Mouse (Mus musculus): Measurements from ENCODE around the gene Dffb. TPM values are rescaled to one million over a fixed set of nuclear protein-coding genes. Genes with fewer than 3 reads are reported as not detected.
A peak's percentile ranks its signal among the peaks of the same experiment; 100 is the strongest.

Dffb gene
- polyA plus RNA-seq, 1 experiment from 2014 or later = 15.1 TPM

- WGBS = 43% methylated on average over 6 of the region's 6 CpGs
- Histone ChIP-seq H3K9me3 (ENCODE audit: control insufficient read depth, low read length) (no peaks in the 10 kb centered on the region), H3K27me3 (replicated peaks; ENCODE audit: control insufficient read depth, insufficient read depth, low read length) (no peaks in the 10 kb centered on the region), H3K27ac (ENCODE audit: low read depth) (no peak overlapping the region), H3K4me2 (ENCODE audit: low read length) (peak overlapping the region; percentile 95), H3K4me3 (ENCODE audit: low read depth, low read length) (peak overlapping the region; percentile 95), H3K36me3 (ENCODE audit: control insufficient read depth, insufficient read depth, low read length) (peaks cover 30% of the 10 kb centered on the region), H3K9ac (ENCODE audit: low read length) (peak overlapping the region; percentile 85), H3K4me1 (replicated peaks; ENCODE audit: control insufficient read depth, insufficient read depth, low read length) (peaks cover 10% of the 10 kb centered on the region)
- no peak for DNase-seq (ENCODE audit: low spot score)
- ATAC-seq (replicated peaks; ENCODE audit: low FRiP score, low TSS enrichment, low read depth) = no peak
These were observed 842 bp upstream of the Dffb start for GRCm38 (mm10) chr4:153975768-153976167.

DNA sequence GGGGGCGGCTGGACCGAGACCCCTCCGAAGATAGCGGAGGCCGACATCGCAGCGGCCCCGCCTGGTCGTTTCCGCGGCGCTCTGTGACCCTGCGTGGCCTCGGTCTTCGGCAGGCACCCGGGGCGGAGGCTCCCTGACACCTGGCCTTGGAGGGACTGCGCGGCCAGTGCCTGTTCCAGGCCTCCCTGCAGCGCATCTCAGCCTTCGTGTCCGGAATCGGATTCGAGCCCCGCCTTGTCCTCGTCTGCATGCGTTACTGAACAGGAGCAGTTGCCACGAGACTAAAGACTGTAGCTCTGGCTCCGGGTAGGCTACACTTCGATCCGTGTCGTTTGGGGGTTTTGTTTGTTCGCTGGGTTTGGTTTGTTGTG lies 351 bp upstream of the Dffb start:
- no peak for DNase-seq (ENCODE audit: low spot score)
- Histone ChIP-seq H3K27me3 (replicated peaks; ENCODE audit: control insufficient read depth, insufficient read depth, low read length) (no peaks in the 10 kb centered on the region), H3K4me1 (replicated peaks; ENCODE audit: control insufficient read depth, insufficient read depth, low read length) (peaks cover 10% of the 10 kb centered on the region), H3K27ac (ENCODE audit: low read depth) (peak overlapping the region; percentile 47; the same call in 1 of the 2 replicates), H3K4me3 (ENCODE audit: low read depth, low read length) (peak overlapping the region; percentile 95), H3K36me3 (ENCODE audit: control insufficient read depth, insufficient read depth, low read length) (peaks cover 31% of the 10 kb centered on the region), H3K9me3 (ENCODE audit: control insufficient read depth, low read length) (no peaks in the 10 kb centered on the region), H3K9ac (ENCODE audit: low read length) (peak overlapping the region; percentile 85), H3K4me2 (ENCODE audit: low read length) (peak overlapping the region; percentile 95)
- under 1% methylated on average over 32 of the region's 33 CpGs for WGBS
- ATAC-seq (replicated peaks; ENCODE audit: low FRiP score, low TSS enrichment, low read depth) = peak; percentile 54; the same call in 1 of the 2 replicates

- Histone ChIP-seq H3K4me2 (ENCODE audit: low read length) (no peak overlapping the region), H3K4me3 (ENCODE audit: low read depth, low read length) (no peak overlapping the region), H3K27me3 (replicated peaks; ENCODE audit: control insufficient read depth, insufficient read depth, low read length) (no peaks in the 10 kb centered on the region), H3K36me3 (ENCODE audit: control insufficient read depth, insufficient read depth, low read length) (peaks cover 63% of the 10 kb centered on the region), H3K9ac (ENCODE audit: low read length) (no peak overlapping the region), H3K4me1 (replicated peaks; ENCODE audit: control insufficient read depth, insufficient read depth, low read length) (no peaks in the 10 kb centered on the region), H3K9me3 (ENCODE audit: control insufficient read depth, low read length) (no peaks in the 10 kb centered on the region), H3K27ac (ENCODE audit: low read depth) (no peak overlapping the region)
- ATAC-seq (replicated peaks; ENCODE audit: low FRiP score, low TSS enrichment, low read depth) = no peak
- DNase-seq (ENCODE audit: low spot score) = no peak
- 87% methylated on average over 2 of the region's 2 CpGs for WGBS
These were observed 6.9 kb downstream of the Dffb start for GRCm38 (mm10) chr4:153968063-153968462.

DNA sequence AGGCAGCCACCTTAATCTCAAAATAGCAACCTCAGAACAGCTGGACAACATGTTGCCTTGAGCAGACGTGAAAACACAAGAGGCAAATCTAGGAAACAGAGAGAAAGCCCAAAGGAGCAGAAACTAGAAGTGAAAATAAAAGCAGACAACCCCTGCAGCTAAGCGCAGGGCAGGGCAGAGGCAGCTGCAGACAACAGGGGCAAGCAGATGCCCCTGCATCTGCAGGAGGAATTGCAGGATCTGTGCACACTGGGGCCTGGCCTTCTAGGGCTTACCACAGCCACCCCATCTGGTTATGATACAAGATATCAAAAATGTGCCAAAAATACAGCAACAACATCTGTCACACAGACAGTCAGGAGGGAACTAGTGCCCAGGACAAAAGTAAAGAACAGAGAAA lies 7.4 kb downstream of the Dffb start:
- H3K27me3 ChIP-seq (replicated peaks; ENCODE audit: control insufficient read depth, insufficient read depth, low read length) = no peaks in the 10 kb centered on the region
- peaks cover 68% of the 10 kb centered on the region for H3K36me3 ChIP-seq (ENCODE audit: control insufficient read depth, insufficient read depth, low read length)
- no peak overlapping the region for H3K9ac ChIP-seq (ENCODE audit: low read length)
- H3K4me3 ChIP-seq (ENCODE audit: low read depth, low read length) = no peak overlapping the region
- no peak for ATAC-seq (replicated peaks; ENCODE audit: low FRiP score, low TSS enrichment, low read depth)
- H3K4me1 ChIP-seq (replicated peaks; ENCODE audit: control insufficient read depth, insufficient read depth, low read length) = no peaks in the 10 kb centered on the region
- H3K9me3 ChIP-seq (ENCODE audit: control insufficient read depth, low read length) = no peaks in the 10 kb centered on the region
- WGBS = 87% methylated on average over 2 of the region's 2 CpGs
- H3K27ac ChIP-seq (ENCODE audit: low read depth) = no peak overlapping the region
- no peak overlapping the region for H3K4me2 ChIP-seq (ENCODE audit: low read length)
- DNase-seq (ENCODE audit: low spot score) = no peak

- Histone ChIP-seq H3K4me3 (ENCODE audit: low read depth, low read length) (no peak overlapping the region), H3K4me1 (replicated peaks; ENCODE audit: control insufficient read depth, insufficient read depth, low read length) (no peaks in the 10 kb centered on the region), H3K36me3 (ENCODE audit: control insufficient read depth, insufficient read depth, low read length) (peaks cover 72% of the 10 kb centered on the region), H3K9me3 (ENCODE audit: control insufficient read depth, low read length) (no peaks in the 10 kb centered on the region), H3K27me3 (replicated peaks; ENCODE audit: control insufficient read depth, insufficient read depth, low read length) (no peaks in the 10 kb centered on the region), H3K27ac (ENCODE audit: low read depth) (no peak overlapping the region), H3K4me2 (ENCODE audit: low read length) (no peak overlapping the region), H3K9ac (ENCODE audit: low read length) (no peak overlapping the region)
- ATAC-seq (replicated peaks; ENCODE audit: low FRiP score, low TSS enrichment, low read depth) (no peak), DNase-seq (ENCODE audit: low spot score) (no peak)
- 84% methylated on average over 5 of the region's 5 CpGs for WGBS
These were observed 8.3 kb downstream of the Dffb start for GRCm38 (mm10) chr4:153966651-153967050.

DNA sequence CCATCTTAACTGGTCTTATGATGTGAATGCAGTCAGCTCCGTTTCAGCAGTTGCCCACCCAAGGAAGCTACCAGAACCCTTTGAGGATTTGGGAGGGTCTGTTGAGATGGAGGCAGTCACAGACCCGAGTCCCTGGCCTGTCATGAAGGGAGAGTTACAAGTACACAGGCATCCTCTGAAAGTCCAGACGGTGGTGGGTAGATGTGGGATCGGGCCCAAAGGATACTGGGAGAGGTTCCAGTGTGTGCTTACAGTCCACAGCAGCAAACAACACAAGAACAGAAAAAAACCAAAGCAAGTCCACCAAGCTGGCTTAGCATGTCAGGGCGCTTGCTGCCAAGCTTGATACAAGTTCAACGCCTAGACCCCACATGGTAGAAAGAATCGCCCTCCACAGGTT lies 12.3 kb downstream of the Dffb start:
- H3K4me2 ChIP-seq (ENCODE audit: low read length) = no peak overlapping the region
- ATAC-seq (replicated peaks; ENCODE audit: low FRiP score, low TSS enrichment, low read depth) (no peak), DNase-seq (ENCODE audit: low spot score) (no peak)
- no peak overlapping the region for H3K27ac ChIP-seq (ENCODE audit: low read depth)
- no peaks in the 10 kb centered on the region for H3K9me3 ChIP-seq (ENCODE audit: control insufficient read depth, low read length)
- peaks cover 63% of the 10 kb centered on the region for H3K36me3 ChIP-seq (ENCODE audit: control insufficient read depth, insufficient read depth, low read length)
- no peak overlapping the region for H3K9ac ChIP-seq (ENCODE audit: low read length)
- no peaks in the 10 kb centered on the region for H3K27me3 ChIP-seq (replicated peaks; ENCODE audit: control insufficient read depth, insufficient read depth, low read length)
- peaks cover 11% of the 10 kb centered on the region; the same call in 1 of the 2 replicates for H3K4me1 ChIP-seq (replicated peaks; ENCODE audit: control insufficient read depth, insufficient read depth, low read length)
- H3K4me3 ChIP-seq (ENCODE audit: low read depth, low read length) = no peak overlapping the region
- 81% methylated on average over 7 of the region's 7 CpGs for WGBS

DNA sequence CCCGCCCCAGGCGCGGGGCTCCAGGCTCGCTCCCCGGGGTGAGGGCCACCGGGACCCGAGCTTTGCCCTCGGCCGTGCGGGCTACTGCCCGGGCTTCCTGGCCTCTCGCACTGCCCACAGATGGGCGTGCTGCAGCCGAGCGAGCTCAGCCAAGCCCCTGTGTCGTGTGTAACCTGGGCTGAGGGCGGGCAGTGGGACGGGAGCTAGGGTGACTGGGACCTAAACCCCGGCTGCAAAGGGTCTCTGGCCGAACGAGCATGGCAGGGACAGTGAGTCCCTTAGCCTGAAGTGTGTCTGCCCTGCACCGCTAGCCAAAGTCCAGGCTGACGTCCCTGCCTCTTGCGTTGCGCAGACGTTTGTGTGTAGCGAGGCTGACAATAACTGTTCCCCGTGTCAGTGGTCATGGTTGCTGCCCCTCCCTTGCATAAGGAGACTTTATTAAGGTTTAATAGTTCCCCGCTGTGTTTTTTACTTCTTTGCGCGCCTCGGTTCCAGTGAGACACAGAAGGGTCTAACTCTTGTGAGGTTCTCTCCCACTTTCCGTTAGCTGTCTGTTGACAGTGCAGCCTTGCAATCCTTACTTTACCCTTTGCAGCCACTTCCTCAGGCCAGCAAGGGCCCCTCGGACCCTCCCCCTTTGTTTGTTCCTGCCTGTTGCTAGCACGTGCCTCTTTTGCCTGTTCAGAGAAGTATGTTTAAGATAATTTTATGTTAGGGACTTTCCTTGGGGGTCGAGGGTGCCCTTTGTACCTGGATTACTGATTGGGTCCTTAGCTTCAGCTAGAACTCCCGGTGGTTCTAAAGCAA lies 17.3 kb downstream of the Dffb start:
- Histone ChIP-seq H3K4me1 (replicated peaks; ENCODE audit: control insufficient read depth, insufficient read depth, low read length) (peaks cover 11% of the 10 kb centered on the region; the same call in 1 of the 2 replicates), H3K9ac (ENCODE audit: low read length) (peak overlapping the region; percentile 84), H3K27me3 (replicated peaks; ENCODE audit: control insufficient read depth, insufficient read depth, low read length) (peaks cover 3% of the 10 kb centered on the region; the same call in 1 of the 2 replicates), H3K4me2 (ENCODE audit: low read length) (peak overlapping the region; percentile 66), H3K4me3 (ENCODE audit: low read depth, low read length) (peak overlapping the region; percentile 85), H3K27ac (ENCODE audit: low read depth) (peak overlapping the region; percentile 83), H3K9me3 (ENCODE audit: control insufficient read depth, low read length) (no peaks in the 10 kb centered on the region), H3K36me3 (ENCODE audit: control insufficient read depth, insufficient read depth, low read length) (peaks cover 32% of the 10 kb centered on the region)
- WGBS = under 1% methylated on average over 37 of the region's 37 CpGs
- ATAC-seq (replicated peaks; ENCODE audit: low FRiP score, low TSS enrichment, low read depth) (no peak; the same call in 1 of the 2 replicates), DNase-seq (ENCODE audit: low spot score) (peak; percentile 89)

DNA sequence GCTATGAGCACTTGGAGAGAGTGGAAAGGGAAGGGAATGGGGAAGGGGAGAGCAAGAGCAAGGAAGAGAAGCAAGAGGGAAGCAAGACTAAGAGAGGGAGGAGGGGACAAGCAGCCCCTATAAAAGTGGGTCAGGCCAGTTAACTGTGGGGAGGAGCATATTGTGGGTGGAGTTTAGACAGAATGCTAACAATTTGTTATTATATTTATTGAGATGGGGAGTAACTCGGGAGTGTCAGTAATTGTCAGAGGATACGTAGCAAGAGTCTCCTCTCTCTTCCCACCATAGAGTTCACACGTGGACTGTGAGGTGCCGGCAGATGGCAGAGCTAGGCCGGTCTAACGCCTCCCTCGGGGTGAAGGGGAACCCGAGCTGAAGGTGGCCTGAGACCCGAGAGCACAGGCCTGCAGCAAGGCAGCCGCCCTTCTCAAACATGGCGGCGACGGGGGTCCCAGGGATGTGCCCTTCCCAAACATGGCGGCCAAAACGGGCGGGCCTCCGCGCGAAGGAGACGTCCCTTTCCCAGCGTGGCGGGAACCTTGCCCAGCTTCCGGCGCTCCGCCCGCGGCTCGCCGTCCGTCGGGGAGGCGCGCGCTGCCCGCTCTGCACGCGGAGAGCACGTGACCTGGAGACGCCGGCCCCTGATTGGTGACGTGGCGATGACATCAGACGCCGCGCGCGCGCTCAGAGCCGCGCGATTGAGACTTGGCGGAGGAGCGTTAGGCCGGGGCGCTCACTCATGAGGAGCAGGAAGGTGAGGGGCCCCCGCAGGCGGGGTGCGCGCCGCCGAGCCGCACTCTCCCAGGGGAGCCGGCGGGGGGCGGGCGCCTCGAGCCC lies 18.1 kb downstream of the Dffb start, which contains the start of gene A430005L14Rik:
Gene A430005L14Rik, plus strand, starts transcription at position 669 of the 837 bp plus-strand sequence.
- H3K4me3 ChIP-seq (ENCODE audit: low read depth, low read length) = peak within 1 kb of the TSS; percentile 85
- peaks cover 3% of the 10 kb centered on the region; the same call in 1 of the 2 replicates for H3K27me3 ChIP-seq (replicated peaks; ENCODE audit: control insufficient read depth, insufficient read depth, low read length)
- H3K9ac ChIP-seq (ENCODE audit: low read length) = peak within 1 kb of the TSS; percentile 84
- peak within 1 kb of the TSS; percentile 83 for H3K27ac ChIP-seq (ENCODE audit: low read depth)
- ATAC-seq (replicated peaks; ENCODE audit: low FRiP score, low TSS enrichment, low read depth) (peak; percentile 98), DNase-seq (ENCODE audit: low spot score) (peak; percentile 96)
- peaks cover 11% of the 10 kb centered on the region; the same call in 1 of the 2 replicates for H3K4me1 ChIP-seq (replicated peaks; ENCODE audit: control insufficient read depth, insufficient read depth, low read length)
- no peaks in the 10 kb centered on the region for H3K9me3 ChIP-seq (ENCODE audit: control insufficient read depth, low read length)
- peaks cover 24% of the 10 kb centered on the region for H3K36me3 ChIP-seq (ENCODE audit: control insufficient read depth, insufficient read depth, low read length)
- 2% methylated on average over 46 of the region's 67 CpGs for WGBS
- H3K4me2 ChIP-seq (ENCODE audit: low read length) = peak within 1 kb of the TSS; percentile 66

Data from intestine, embryonic 14.5 days (tissue).